Mouse (Mus musculus): ENCODE measurements at regions not wholly inside any gene's neighbourhood (a gene's known extent, or its start where the extent isn't known, plus 50 kb on each side); places are given as distances from the start of the nearest gene placed in this dataset.
"Not testable (repeated sequence)": the region's sequence is repeated elsewhere in the genome, so short reads cannot be mapped to it uniquely, and the experiment has no call there.

- peak in 1 of 2 experiments; percentile 1 for DNase-seq
These were observed 491.6 kb upstream of the Igfbp3 start for GRCm38 (mm10) chr11:7705312-7705764.

- DNase-seq = no peak
These were observed 483.9 kb upstream of the Igfbp3 start for GRCm38 (mm10) chr11:7697591-7697990.

GRCm38 (mm10) chr11:7689701-7690100 lies 476.0 kb upstream of the Igfbp3 start:
- DNase-seq = not testable (repeated sequence)

GRCm38 (mm10) chr11:7672821-7673220 lies 459.1 kb upstream of the Igfbp3 start:
- DNase-seq = no peak

GRCm38 (mm10) chr11:7630637-7631036 lies 416.9 kb upstream of the Igfbp3 start:
- DNase-seq = no peak

- no peak for DNase-seq
These were observed 411.5 kb upstream of the Igfbp3 start for GRCm38 (mm10) chr11:7625256-7625655.

GRCm38 (mm10) chr11:7620320-7620719 lies 406.6 kb upstream of the Igfbp3 start:
- peak in 1 of 2 experiments; percentile 7 for DNase-seq

GRCm38 (mm10) chr11:7610752-7611151 lies 397.0 kb upstream of the Igfbp3 start:
- DNase-seq = no peak

GRCm38 (mm10) chr11:7609921-7610320 lies 396.2 kb upstream of the Igfbp3 start:
- peak; percentile 39 to 53 for DNase-seq

GRCm38 (mm10) chr11:7606652-7607051 lies 392.9 kb upstream of the Igfbp3 start:
- DNase-seq = no peak

GRCm38 (mm10) chr11:7592010-7592409 lies 378.3 kb upstream of the Igfbp3 start:
- DNase-seq = no peak

- DNase-seq = no peak
These were observed 369.6 kb upstream of the Igfbp3 start for GRCm38 (mm10) chr11:7583296-7583695.

- DNase-seq = peak in 1 of 2 experiments; percentile 38
These were observed 354.8 kb upstream of the Igfbp3 start for GRCm38 (mm10) chr11:7568484-7568883.

GRCm38 (mm10) chr11:7562029-7562428 lies 348.3 kb upstream of the Igfbp3 start:
- DNase-seq = peak; percentile 7 to 29

- DNase-seq = no peak
These were observed 347.7 kb upstream of the Igfbp3 start for GRCm38 (mm10) chr11:7561437-7561836.

GRCm38 (mm10) chr11:7555613-7556274 lies 342.0 kb upstream of the Igfbp3 start:
- peak in 1 of 2 experiments; percentile 15 for DNase-seq

- no peak for DNase-seq
These were observed 338.4 kb upstream of the Igfbp3 start for GRCm38 (mm10) chr11:7552154-7552553.

GRCm38 (mm10) chr11:7547796-7548195 lies 334.1 kb upstream of the Igfbp3 start:
- peak in 1 of 2 experiments; percentile 4 for DNase-seq

- DNase-seq = no peak
These were observed 331.9 kb upstream of the Igfbp3 start for GRCm38 (mm10) chr11:7545621-7546020.

- DNase-seq = no peak
These were observed 320.9 kb upstream of the Igfbp3 start for GRCm38 (mm10) chr11:7534590-7534989.

- no peak for DNase-seq
These were observed 319.6 kb upstream of the Igfbp3 start for GRCm38 (mm10) chr11:7533327-7533726.

- no peak for DNase-seq
These were observed 318.1 kb upstream of the Igfbp3 start for GRCm38 (mm10) chr11:7531847-7532246.

GRCm38 (mm10) chr11:7530482-7531148 lies 316.9 kb upstream of the Igfbp3 start:
- no peak for DNase-seq

- DNase-seq = no peak
These were observed 305.8 kb upstream of the Igfbp3 start for GRCm38 (mm10) chr11:7519556-7519955.
